Mouse (Mus musculus) retina, postnatal 1 day (tissue): ENCODE data around the gene Lgr6.
"Not testable (repeated sequence)": the region's sequence is repeated elsewhere in the genome, so short reads cannot be mapped to it uniquely, and the experiment has no call there.

ENCODE experiments used
- DNase-seq: peaks from one replicate; pipeline ENCODE4 v3.0.0-alpha.2; 2012

The Lgr6 gene

GRCm38 (mm10) chr1:135128011-135128441 is 22.9 kb upstream of the Lgr6 start:
- DNase-seq = no peak

GRCm38 (mm10) chr1:135126443-135127027 is 21.5 kb upstream of the Lgr6 start:
- no peak for DNase-seq

- DNase-seq = peak; percentile 48
These were observed 20.9 kb upstream of the Lgr6 start for GRCm38 (mm10) chr1:135125990-135126389.

- DNase-seq = no peak
These were observed 19.7 kb upstream of the Lgr6 start for GRCm38 (mm10) chr1:135124573-135125363.

GRCm38 (mm10) chr1:135112661-135113060 is 7.6 kb upstream of the Lgr6 start:
- peak; percentile 75 for DNase-seq

- not testable (repeated sequence) for DNase-seq
These were observed 6.2 kb upstream of the Lgr6 start for GRCm38 (mm10) chr1:135111271-135111670.

GRCm38 (mm10) chr1:135110075-135110474 is 5.0 kb upstream of the Lgr6 start:
- peak; percentile 79 for DNase-seq

- peak; percentile 85 for DNase-seq
These were observed 3.5 kb upstream of the Lgr6 start for GRCm38 (mm10) chr1:135108611-135109010.

- DNase-seq = peak; percentile 79
These were observed 875 bp upstream of the Lgr6 start for GRCm38 (mm10) chr1:135105951-135106350.

- DNase-seq = no peak
These were observed 4.7 kb downstream of the Lgr6 start for GRCm38 (mm10) chr1:135100400-135100799.

- no peak for DNase-seq
These were observed 6.6 kb downstream of the Lgr6 start for GRCm38 (mm10) chr1:135098441-135098840.

GRCm38 (mm10) chr1:135097441-135097840 is 7.6 kb downstream of the Lgr6 start:
- no peak for DNase-seq

- no peak for DNase-seq
These were observed 8.8 kb downstream of the Lgr6 start for GRCm38 (mm10) chr1:135096312-135096711.

- no peak for DNase-seq
These were observed 9.9 kb downstream of the Lgr6 start for GRCm38 (mm10) chr1:135095189-135095588.

GRCm38 (mm10) chr1:135094723-135095122 is 10.4 kb downstream of the Lgr6 start:
- DNase-seq = no peak

- DNase-seq = no peak
These were observed 14.2 kb downstream of the Lgr6 start for GRCm38 (mm10) chr1:135090914-135091313.

GRCm38 (mm10) chr1:135089626-135090025 is 15.4 kb downstream of the Lgr6 start:
- DNase-seq = no peak

- no peak for DNase-seq
These were observed 17.7 kb downstream of the Lgr6 start for GRCm38 (mm10) chr1:135087414-135087813.

- DNase-seq = no peak
These were observed 19.1 kb downstream of the Lgr6 start for GRCm38 (mm10) chr1:135086015-135086414.

GRCm38 (mm10) chr1:135085296-135085871 is 19.7 kb downstream of the Lgr6 start:
- no peak for DNase-seq

- DNase-seq = peak; percentile 33
These were observed 21.6 kb downstream of the Lgr6 start for GRCm38 (mm10) chr1:135083465-135083864.

- no peak for DNase-seq
These were observed 22.8 kb downstream of the Lgr6 start for GRCm38 (mm10) chr1:135082267-135082666.

- no peak for DNase-seq
These were observed 26.1 kb downstream of the Lgr6 start for GRCm38 (mm10) chr1:135079021-135079420.

GRCm38 (mm10) chr1:135076470-135076869 is 28.6 kb downstream of the Lgr6 start:
- no peak for DNase-seq
